Mouse (Mus musculus) bone marrow macrophage, adult 2 months (primary cell): Measurements from ENCODE around the gene Gtf2e1.

Source experiments
- CTCF ChIP-seq: IDR thresholded peaks from 2 replicates; pipeline ENCODE4 v1.5.1; 2012; ENCODE audit warnings: low read depth, mild to moderate bottlenecking, low read length, moderate library complexity
- POLR2A ChIP-seq: IDR thresholded peaks from 2 replicates; pipeline ENCODE4 v1.6.1; 2012; ENCODE audit warnings: mild to moderate bottlenecking, low read depth, low read length, borderline replicate concordance

DNA sequence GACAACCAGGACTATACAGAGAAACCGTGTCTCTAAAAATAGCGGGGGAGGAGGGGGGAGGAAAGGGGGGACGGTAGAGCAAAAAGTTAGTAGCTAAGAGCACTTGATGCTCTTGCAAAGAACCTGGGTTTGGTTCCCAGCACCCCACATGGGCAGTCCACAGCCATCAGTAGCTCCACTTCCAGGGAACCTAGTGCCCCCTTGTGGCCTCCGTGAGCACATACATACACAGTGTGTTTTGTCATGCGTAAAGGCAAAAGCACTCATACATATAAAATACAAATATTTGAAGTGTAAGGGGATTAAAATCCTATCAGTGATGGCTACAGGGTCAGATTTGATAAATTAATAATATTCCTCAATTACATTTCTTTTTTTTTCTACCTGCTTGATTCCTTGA is 33.5 kb upstream of the Gtf2e1 start:
- TF ChIP-seq POLR2A (no peak), CTCF (no peak)
